Mouse (Mus musculus) left cerebral cortex, adult 8-10 months (tissue): ENCODE measurements at regions not wholly inside any gene's neighbourhood (a gene's known extent, or its start where the extent isn't known, plus 50 kb on each side); places are given as distances from the start of the nearest gene placed in this dataset.

Source experiments
- DNase-seq, 2 experiments: peaks; one replicate each; pipeline ENCODE4 v3.0.0; 2022; ENCODE audit warnings: low spot score in 2 of 2

DNA sequence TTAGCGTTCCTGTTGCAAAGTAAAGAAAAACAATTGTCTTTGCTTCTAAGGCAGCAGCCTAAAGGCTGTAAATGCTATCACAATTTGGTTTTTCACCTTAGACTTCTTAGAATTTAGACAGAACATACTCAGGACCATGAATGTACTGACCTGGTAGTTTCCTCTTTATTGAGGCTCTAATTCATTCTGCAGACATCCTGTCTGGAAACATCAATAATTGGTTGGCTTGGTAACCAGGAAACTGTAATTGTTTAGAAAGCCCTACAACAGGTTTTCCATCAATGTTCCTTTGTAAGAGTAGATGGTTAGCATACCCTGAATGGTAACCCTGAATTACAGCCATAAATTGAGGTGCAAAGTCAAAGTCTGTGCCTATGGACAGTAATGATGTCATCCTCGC, 67.4 kb upstream of the Prr30 start:
- no peak for DNase-seq
